Mouse (Mus musculus) limb, embryonic 12.5 days (tissue): ENCODE results near the gene Arpp21. TPM values are rescaled to one million over a fixed set of nuclear protein-coding genes. Genes with fewer than 3 reads are reported as not detected.
A peak's percentile ranks its signal among the peaks of the same experiment; 100 is the strongest.

Source experiments
- ATAC-seq: fragments of 200-750 bp; cut with Nextera tagmentation; 2 replicates; pipeline ENCODE4 v1.8.0; 2017; ENCODE audit warnings: low read depth, moderate TSS enrichment; ENCODE audit not compliant: insufficient number of reproducible peaks, insufficient read depth, low FRiP score, low TSS enrichment
- H3K27ac ChIP-seq: fragments of 300-500 bp; sonication (generic); 2 replicates; pipeline ENCODE4 v1.5.1; 2016; ENCODE audit warnings: mild to moderate bottlenecking, moderate library complexity
- H3K27me3 ChIP-seq: fragments of 300-500 bp; sonication (generic); 2 replicates; pipeline ENCODE4 v1.6.1; 2016; ENCODE audit warnings: mild to moderate bottlenecking, moderate library complexity
- H3K36me3 ChIP-seq: fragments of 300-500 bp; sonication (generic); 2 replicates; pipeline ENCODE4 v1.6.1; 2016; ENCODE audit warnings: mild to moderate bottlenecking, moderate library complexity
- H3K4me1 ChIP-seq: fragments of 300-500 bp; sonication (generic); replicated peaks from 2 replicates; pipeline ENCODE4 v1.6.1; 2016
- H3K4me2 ChIP-seq: fragments of 300-500 bp; sonication (generic); 2 replicates; pipeline ENCODE4 v1.6.1; 2016; ENCODE audit warnings: mild to moderate bottlenecking, moderate library complexity
- H3K4me3 ChIP-seq: fragments of 300-500 bp; sonication (generic); replicated peaks from 2 replicates; pipeline ENCODE4 v1.5.1; 2016; ENCODE audit warnings: mild to moderate bottlenecking
- H3K9ac ChIP-seq: fragments of 300-500 bp; sonication (generic); replicated peaks from 2 replicates; pipeline ENCODE4 v1.6.1; 2016; ENCODE audit warnings: mild to moderate bottlenecking, moderate library complexity
- H3K9me3 ChIP-seq: fragments of 300-500 bp; sonication (generic); 2 replicates; pipeline ENCODE4 v1.6.1; 2016; ENCODE audit warnings: mild to moderate bottlenecking, moderate library complexity
- WGBS: fragments of 180-500 bp; shearing (Covaris S2); methylation state at CpG from one replicate; pipeline ENCODE4 v1.1.7; 2016; 5-methylcytosine and 5-hydroxymethylcytosine counted together
- polyA plus RNA-seq: library from polyadenylated mRNA; unstranded; fragments of >200 nt; fragmentation: Nextera tagmentation; extraction: Ambion mirVana; gene quantifications from 2 replicates; pipeline ENCODE4 v1.2.1, GENCODE M21; 2016

The Arpp21 gene
- polyA plus RNA-seq, 1 experiment from 2014 or later: 11.9 TPM

DNA sequence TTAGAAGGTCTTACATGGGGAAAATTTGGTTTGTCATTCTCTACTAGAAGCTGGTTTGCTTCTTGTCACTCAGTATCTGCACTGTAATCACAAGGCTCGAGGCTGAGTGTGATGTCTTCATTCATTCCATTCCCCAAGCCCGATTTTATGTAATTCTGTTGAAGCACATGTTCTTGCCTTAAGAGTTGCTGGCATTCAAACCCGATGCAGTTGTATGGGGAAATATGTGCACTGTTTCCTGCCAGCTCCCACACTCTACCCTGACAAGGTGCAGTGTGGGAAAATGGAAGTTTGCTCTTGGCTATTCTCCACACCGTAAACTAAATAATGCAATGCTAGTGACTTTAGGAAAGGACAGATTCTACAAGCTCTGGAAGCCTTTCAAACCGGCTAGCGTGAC, 37.4 kb downstream of the Arpp21 start:
- no peaks in the 10 kb centered on the region for H3K4me1 ChIP-seq
- H3K27me3 ChIP-seq: no peaks in the 10 kb centered on the region
- no peak overlapping the region for H3K27ac ChIP-seq
- 82% methylated on average over 6 of the region's 6 CpGs for WGBS
- no peak overlapping the region for H3K4me3 ChIP-seq
- no peak for ATAC-seq
- no peaks in the 10 kb centered on the region for H3K36me3 ChIP-seq
- no peak overlapping the region for H3K9ac ChIP-seq
- no peaks in the 10 kb centered on the region for H3K9me3 ChIP-seq
- H3K4me2 ChIP-seq: no peak overlapping the region

DNA sequence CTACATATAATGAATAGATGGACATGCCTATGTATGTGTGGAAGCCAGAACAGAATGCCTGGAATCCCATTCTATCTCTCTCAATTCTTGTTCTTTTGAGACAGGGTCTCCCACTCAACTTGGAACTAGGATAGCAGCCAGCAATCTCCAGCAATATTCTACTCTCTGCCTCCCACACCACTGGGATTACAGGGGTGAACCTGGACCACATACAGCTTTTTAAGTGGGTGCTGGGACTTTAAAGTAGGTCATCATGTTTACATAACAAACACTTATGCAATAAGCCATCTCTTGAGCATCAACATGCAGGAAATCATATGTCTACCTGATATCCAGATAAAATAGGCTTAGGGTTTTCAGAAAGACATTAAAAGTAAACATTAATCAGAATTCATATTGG, 41.7 kb downstream of the Arpp21 start:
- no peaks in the 10 kb centered on the region for H3K27me3 ChIP-seq
- H3K4me1 ChIP-seq: no peaks in the 10 kb centered on the region
- no peak overlapping the region for H3K4me2 ChIP-seq
- H3K27ac ChIP-seq: no peak overlapping the region
- H3K9me3 ChIP-seq: no peaks in the 10 kb centered on the region
- no peaks in the 10 kb centered on the region for H3K36me3 ChIP-seq
- no peak for ATAC-seq
- H3K9ac ChIP-seq: no peak overlapping the region
- no peak overlapping the region for H3K4me3 ChIP-seq

GRCm38 (mm10) chr9:112189394-112189793, 46.3 kb downstream of the Arpp21 start:
- no peak overlapping the region for H3K9ac ChIP-seq
- no peak overlapping the region for H3K4me2 ChIP-seq
- H3K27me3 ChIP-seq: no peaks in the 10 kb centered on the region
- no peaks in the 10 kb centered on the region for H3K36me3 ChIP-seq
- H3K27ac ChIP-seq: no peak overlapping the region
- ATAC-seq: no peak
- no peak overlapping the region for H3K4me3 ChIP-seq
- H3K9me3 ChIP-seq: no peaks in the 10 kb centered on the region
- H3K4me1 ChIP-seq: peaks cover 7% of the 10 kb centered on the region
- 88% methylated on average over 10 of the region's 10 CpGs for WGBS

DNA sequence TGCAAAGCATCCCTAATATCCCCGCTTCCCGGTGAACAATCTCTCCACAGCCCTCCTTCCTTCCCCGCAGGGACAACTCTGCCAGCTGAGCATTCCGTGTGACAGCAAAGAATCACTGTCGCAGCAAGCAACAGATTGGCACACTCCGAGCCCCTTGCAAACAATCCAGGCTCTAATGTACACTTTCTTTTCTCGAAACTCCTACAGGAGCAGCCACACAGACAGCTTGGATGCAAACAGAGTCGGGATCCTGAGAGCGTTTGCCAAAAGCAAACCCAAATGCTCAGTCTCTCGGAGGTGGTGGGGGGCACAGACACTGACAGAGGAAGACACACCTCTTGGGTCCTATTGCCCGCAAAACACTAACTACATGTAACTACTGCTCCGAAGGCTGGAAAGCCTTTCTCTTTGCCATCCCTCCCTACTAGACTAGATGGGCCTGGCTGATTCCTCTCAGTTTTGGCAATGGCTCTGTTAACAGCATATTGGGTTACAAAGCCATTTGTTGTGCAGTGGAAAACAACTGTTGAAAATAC, 47.3 kb downstream of the Arpp21 start:
- no peak for ATAC-seq

GRCm38 (mm10) chr9:112187667-112188066, 48.1 kb downstream of the Arpp21 start:
- Histone ChIP-seq H3K4me3 (no peak overlapping the region), H3K9ac (no peak overlapping the region), H3K4me1 (peaks cover 7% of the 10 kb centered on the region), H3K27ac (no peak overlapping the region), H3K36me3 (no peaks in the 10 kb centered on the region), H3K27me3 (no peaks in the 10 kb centered on the region), H3K9me3 (no peaks in the 10 kb centered on the region), H3K4me2 (no peak overlapping the region; the same call in 1 of the 2 replicates)
- 50% methylated on average over 14 of the region's 14 CpGs for WGBS
- no peak for ATAC-seq

More for the DNA sequence above, 47.3 kb downstream of the Arpp21 start:
- H3K9ac ChIP-seq: no peak overlapping the region
- H3K4me1 ChIP-seq: peaks cover 7% of the 10 kb centered on the region
- no peak overlapping the region for H3K4me3 ChIP-seq
- no peak overlapping the region for H3K4me2 ChIP-seq
- H3K27ac ChIP-seq: no peak overlapping the region
- no peaks in the 10 kb centered on the region for H3K36me3 ChIP-seq
- no peaks in the 10 kb centered on the region for H3K9me3 ChIP-seq
- H3K27me3 ChIP-seq: no peaks in the 10 kb centered on the region
- 75% methylated on average over 12 of the region's 12 CpGs for WGBS

DNA sequence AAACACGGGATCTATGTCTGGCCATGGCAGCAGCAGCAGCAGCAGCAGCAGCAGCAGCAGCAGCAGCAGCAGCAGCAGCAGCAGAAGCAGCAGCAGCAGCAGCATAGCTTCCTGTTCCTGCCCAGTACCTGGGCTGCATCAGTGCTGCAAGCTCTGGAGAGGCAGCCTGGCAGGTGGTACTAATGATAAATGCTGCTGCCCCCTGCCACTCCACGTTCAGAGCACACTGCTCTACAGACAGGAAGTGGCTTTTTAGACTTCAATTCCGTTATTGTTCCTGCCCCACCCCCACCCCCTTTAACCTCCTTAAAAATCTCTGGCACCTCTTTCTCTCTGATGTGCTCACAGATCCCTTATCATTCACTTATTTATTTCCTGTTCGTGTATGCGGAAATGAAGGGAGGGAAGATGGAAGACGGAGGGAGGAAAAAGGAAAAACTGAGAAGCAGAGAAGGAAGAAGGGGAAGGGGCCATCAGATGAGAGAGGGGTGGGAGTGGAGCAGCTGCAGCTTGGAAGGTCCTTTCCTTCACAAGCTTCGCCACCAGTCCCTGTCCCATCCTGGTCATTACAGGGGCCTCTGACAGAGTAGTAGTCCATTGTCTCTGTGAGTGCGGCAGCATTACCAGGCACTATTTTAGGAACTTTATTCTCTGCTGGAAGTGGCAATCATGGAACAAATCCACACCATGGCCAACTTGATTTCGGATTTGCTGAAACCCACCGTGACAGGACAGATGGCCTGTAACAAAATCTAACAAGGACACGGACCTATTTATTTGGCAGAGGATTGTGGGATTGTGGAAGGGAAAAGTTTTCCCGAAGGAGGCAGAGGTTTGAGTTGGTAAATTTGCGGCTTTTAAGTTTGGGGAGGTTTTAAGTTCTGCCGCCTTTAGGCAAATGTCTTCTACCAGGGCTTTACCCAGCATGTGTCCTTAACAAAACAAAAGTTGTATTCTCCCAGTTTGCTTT, 49.1 kb downstream of the Arpp21 start:
- H3K27ac ChIP-seq: no peak overlapping the region
- no peak overlapping the region for H3K9ac ChIP-seq
- H3K27me3 ChIP-seq: no peaks in the 10 kb centered on the region
- no peak overlapping the region for H3K4me3 ChIP-seq
- WGBS: 30% methylated on average over 14 of the region's 14 CpGs
- no peak for ATAC-seq
- no peaks in the 10 kb centered on the region for H3K9me3 ChIP-seq
- no peaks in the 10 kb centered on the region for H3K36me3 ChIP-seq
- peaks cover 7% of the 10 kb centered on the region for H3K4me1 ChIP-seq
- peak overlapping the region; percentile 40 for H3K4me2 ChIP-seq

DNA sequence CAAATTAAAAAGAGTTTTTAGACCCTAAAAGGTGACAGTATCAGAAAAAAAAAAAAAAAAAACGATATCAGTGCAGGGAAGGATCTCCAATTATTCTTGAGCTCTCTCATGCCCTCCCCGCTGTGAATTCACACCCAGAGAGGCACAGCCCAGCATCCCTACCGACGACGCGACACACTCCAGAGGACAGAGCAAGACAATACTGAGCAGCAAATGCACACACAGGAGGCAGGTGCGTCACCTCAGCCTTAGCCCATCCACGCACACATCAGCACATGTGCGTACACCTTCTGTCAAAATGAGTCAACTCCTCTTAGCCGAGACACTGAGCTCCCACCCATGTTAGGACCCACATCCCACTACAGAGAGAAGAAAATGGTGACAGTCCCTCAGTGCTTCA, 50.0 kb downstream of the Arpp21 start:
- Histone ChIP-seq H3K27ac (no peak overlapping the region), H3K9ac (no peak overlapping the region), H3K4me3 (no peak overlapping the region), H3K9me3 (no peaks in the 10 kb centered on the region), H3K27me3 (no peaks in the 10 kb centered on the region), H3K4me1 (peaks cover 7% of the 10 kb centered on the region), H3K4me2 (0 out of 2 replicates have a peak overlapping the region, but pooled peaks have one; percentile 40), H3K36me3 (no peaks in the 10 kb centered on the region)
- no peak for ATAC-seq
- 71% methylated on average over 10 of the region's 10 CpGs for WGBS

GRCm38 (mm10) chr9:112182738-112183137, 53.0 kb downstream of the Arpp21 start:
- 73% methylated on average over 3 of the region's 3 CpGs for whole genome bisulfite sequencing
- no peaks in the 10 kb centered on the region for H3K27me3 ChIP-seq
- no peaks in the 10 kb centered on the region for H3K36me3 ChIP-seq
- H3K9ac ChIP-seq: no peak overlapping the region
- no peak overlapping the region for H3K4me2 ChIP-seq
- H3K27ac ChIP-seq: no peak overlapping the region
- no peak for ATAC-seq
- no peaks in the 10 kb centered on the region for H3K9me3 ChIP-seq
- H3K4me3 ChIP-seq: no peak overlapping the region
- H3K4me1 ChIP-seq: peaks cover 7% of the 10 kb centered on the region

DNA sequence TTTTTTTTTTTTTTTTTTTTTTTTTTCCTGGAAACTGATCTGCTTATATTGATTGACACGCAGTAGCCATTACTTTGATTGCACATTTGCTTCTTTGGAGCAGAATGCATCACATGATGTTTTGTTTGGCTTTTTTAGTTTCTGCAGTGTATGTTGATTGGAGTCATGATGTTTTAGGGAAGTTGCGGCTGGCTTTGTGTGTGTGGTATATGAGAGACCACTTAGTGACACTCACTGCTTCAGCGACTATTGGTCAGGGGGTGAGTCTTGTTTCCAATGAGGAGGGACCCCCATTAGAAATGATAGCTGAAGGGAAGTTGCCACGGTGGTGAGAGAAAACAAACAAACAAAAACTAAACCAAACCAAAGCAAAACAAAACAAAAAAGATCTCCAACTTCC, 55.7 kb downstream of the Arpp21 start:
- Histone ChIP-seq H3K36me3 (no peaks in the 10 kb centered on the region), H3K9ac (no peak overlapping the region), H3K4me2 (no peak overlapping the region), H3K9me3 (no peaks in the 10 kb centered on the region), H3K4me3 (no peak overlapping the region), H3K4me1 (no peaks in the 10 kb centered on the region; the same call in 1 of the 2 replicates), H3K27ac (no peak overlapping the region), H3K27me3 (no peaks in the 10 kb centered on the region)
- ATAC-seq: no peak
- WGBS: 84% methylated on average over 4 of the region's 4 CpGs

DNA sequence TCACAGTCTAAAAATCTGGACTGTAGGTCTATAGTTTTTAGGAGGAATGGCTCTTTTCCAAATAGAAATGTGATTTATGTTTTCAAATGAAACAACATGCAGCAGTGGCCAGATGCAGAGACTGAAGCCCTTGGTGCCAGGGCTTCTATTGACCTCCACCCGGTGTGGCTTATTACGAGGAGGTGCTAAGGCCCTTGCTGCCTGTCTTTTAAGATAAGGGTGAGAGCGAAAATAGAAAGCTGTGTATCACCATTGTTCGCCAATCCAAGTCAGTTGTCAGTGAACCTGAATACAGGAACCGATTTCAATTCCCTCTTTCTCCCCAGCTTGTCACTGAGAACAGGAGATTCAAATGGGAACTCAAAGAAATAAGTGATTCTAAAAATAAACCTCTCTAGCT, 57.3 kb downstream of the Arpp21 start:
- Histone ChIP-seq H3K27ac (no peak overlapping the region), H3K9me3 (no peaks in the 10 kb centered on the region), H3K27me3 (no peaks in the 10 kb centered on the region), H3K9ac (no peak overlapping the region), H3K4me3 (no peak overlapping the region), H3K4me1 (peaks cover 7% of the 10 kb centered on the region; the same call in 1 of the 2 replicates), H3K36me3 (no peaks in the 10 kb centered on the region), H3K4me2 (no peak overlapping the region)
- WGBS: 68% methylated on average over 5 of the region's 5 CpGs
- no peak for ATAC-seq

GRCm38 (mm10) chr9:112177569-112177968, 58.2 kb downstream of the Arpp21 start:
- no peak for ATAC-seq
- Histone ChIP-seq H3K27ac (no peak overlapping the region), H3K4me3 (no peak overlapping the region), H3K9me3 (no peaks in the 10 kb centered on the region), H3K4me2 (no peak overlapping the region), H3K4me1 (peaks cover 7% of the 10 kb centered on the region; the same call in 1 of the 2 replicates), H3K9ac (no peak overlapping the region), H3K27me3 (no peaks in the 10 kb centered on the region), H3K36me3 (no peaks in the 10 kb centered on the region)
- 58% methylated on average over 2 of the region's 2 CpGs for WGBS
